Mouse (Mus musculus): ENCODE data around the gene Cd59a. TPM values are rescaled to one million over a fixed set of nuclear protein-coding genes. Genes with fewer than 3 reads are reported as not detected.

Cd59a gene
- polyA plus RNA-seq, 1 experiment from 2014 or later = 71.9 TPM

DNA sequence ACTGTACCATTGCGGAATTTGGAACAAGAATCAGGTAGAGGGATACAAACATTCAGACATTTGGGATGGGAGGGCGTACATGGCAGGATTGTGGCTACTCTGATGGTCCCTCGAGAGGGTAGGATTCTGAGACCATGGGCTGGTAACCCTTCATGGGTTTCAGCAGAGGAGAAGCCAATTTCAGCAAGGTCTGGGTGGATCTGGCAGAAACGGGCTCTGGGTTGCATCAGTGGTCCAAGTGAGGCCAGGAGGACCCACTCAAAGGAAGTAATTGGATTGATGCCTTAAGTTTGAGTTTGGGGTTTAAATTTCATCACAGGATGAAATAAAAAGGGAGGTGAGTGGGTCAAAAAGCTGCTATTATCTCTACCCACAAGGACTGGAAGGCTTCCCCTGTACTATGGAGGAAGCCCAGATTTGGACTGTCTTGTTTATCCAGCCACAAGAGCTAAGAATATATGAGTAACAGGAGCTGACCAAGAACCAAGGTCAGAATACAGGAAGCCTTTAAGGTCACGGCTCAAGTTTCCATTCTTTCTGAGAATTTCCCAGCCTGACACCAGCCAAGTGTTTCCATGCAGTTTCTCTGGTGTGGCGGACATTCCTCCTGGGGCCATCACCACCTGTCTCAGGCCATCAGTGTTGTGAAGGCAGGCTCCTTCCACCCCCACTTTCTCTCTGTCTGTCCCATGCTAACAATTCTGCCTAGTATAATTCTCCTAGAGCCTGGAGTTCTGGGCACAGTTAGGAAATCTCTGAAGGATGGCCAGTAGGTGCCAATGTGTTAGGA is 55.2 kb downstream of the Cd59a start:
- no peak overlapping the region for H3K4me3 ChIP-seq (ENCODE audit: low read depth, low read length)
- no peak overlapping the region for H3K27ac ChIP-seq (ENCODE audit: low read depth, low read length)
- no peaks in the 10 kb centered on the region for H3K36me3 ChIP-seq (ENCODE audit: control insufficient read depth, insufficient read depth)
- H3K4me2 ChIP-seq (replicated peaks; ENCODE audit: low read depth) = no peak overlapping the region
- H3K4me1 ChIP-seq (replicated peaks; ENCODE audit: control insufficient read depth, insufficient read depth, low read length) = no peaks in the 10 kb centered on the region
- WGBS = 85% methylated on average over 6 of the region's 6 CpGs
- no peak overlapping the region for H3K9ac ChIP-seq (ENCODE audit: low read depth, low read length)
- ATAC-seq = no peak
- no peaks in the 10 kb centered on the region for H3K27me3 ChIP-seq (replicated peaks; ENCODE audit: control insufficient read depth, insufficient read depth, low read length)
- H3K9me3 ChIP-seq (ENCODE audit: control insufficient read depth) = no peaks in the 10 kb centered on the region
- TF ChIP-seq CTCF (IDR thresholded peaks at IDR 0.05; ENCODE audit: low read depth) = no peak

DNA sequence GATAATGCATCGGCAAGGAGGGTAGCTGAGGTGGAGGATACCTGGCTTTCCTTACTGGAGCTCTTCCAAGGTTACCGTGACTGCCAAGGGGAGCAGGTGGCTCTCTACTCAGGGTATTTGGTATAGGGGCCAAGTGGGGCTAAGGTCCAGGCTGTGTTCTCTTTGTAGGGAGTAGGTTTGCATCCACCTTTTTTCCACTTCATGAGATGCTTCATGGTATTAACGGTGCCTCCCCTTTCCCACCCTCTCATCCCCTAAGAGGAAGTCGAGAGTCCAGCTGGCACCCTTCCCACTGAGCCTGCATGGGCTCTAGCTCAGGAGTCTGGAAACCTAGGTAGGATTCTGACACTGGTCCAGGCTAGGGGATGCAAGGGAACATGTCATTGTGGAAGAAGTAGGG is 57.7 kb downstream of the Cd59a start:
- no peak overlapping the region for H3K4me3 ChIP-seq (ENCODE audit: low read depth, low read length)
- no peaks in the 10 kb centered on the region for H3K4me1 ChIP-seq (replicated peaks; ENCODE audit: control insufficient read depth, insufficient read depth, low read length)
- 68% methylated on average over 4 of the region's 4 CpGs for WGBS
- no peak overlapping the region for H3K9ac ChIP-seq (ENCODE audit: low read depth, low read length)
- no peak for TF ChIP-seq CTCF (IDR thresholded peaks at IDR 0.05; ENCODE audit: low read depth)
- no peak overlapping the region for H3K4me2 ChIP-seq (replicated peaks; ENCODE audit: low read depth)
- H3K36me3 ChIP-seq (ENCODE audit: control insufficient read depth, insufficient read depth) = no peaks in the 10 kb centered on the region
- no peaks in the 10 kb centered on the region for H3K9me3 ChIP-seq (ENCODE audit: control insufficient read depth)
- H3K27ac ChIP-seq (ENCODE audit: low read depth, low read length) = no peak overlapping the region
- no peaks in the 10 kb centered on the region for H3K27me3 ChIP-seq (replicated peaks; ENCODE audit: control insufficient read depth, insufficient read depth, low read length)
- ATAC-seq = no peak

- Histone ChIP-seq H3K9ac (ENCODE audit: low read depth, low read length) (no peak overlapping the region), H3K4me3 (ENCODE audit: low read depth, low read length) (no peak overlapping the region)
- WGBS = 88% methylated on average over 3 of the region's 3 CpGs
Observed at GRCm38 (mm10) chr2:104153876-104154275, 58.3 kb downstream of the Cd59a start.

DNA sequence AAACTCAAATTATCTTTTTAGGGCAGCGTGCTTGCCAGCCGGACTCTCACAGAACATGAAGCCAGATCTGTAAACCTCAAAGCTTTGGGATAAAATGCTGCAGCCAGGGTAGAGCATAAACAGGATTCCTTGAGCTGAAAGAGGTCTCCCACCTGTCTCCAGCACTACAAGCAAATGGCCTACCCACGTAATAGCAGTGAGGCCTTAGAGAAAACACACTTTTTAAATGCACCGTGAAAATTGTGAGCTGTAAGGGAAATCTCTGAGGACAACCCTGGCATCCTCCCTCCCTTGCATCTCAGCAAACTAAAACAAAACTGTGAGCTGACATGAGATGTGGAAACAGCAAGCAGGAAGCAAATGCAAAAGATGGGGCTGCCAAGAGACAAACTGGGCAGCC is 62.2 kb downstream of the Cd59a start:
- Histone ChIP-seq H3K27me3 (replicated peaks; ENCODE audit: control insufficient read depth, insufficient read depth, low read length) (no peaks in the 10 kb centered on the region), H3K9me3 (ENCODE audit: control insufficient read depth) (no peaks in the 10 kb centered on the region), H3K4me1 (replicated peaks; ENCODE audit: control insufficient read depth, insufficient read depth, low read length) (no peaks in the 10 kb centered on the region), H3K4me3 (ENCODE audit: low read depth, low read length) (no peak overlapping the region), H3K36me3 (ENCODE audit: control insufficient read depth, insufficient read depth) (no peaks in the 10 kb centered on the region), H3K9ac (ENCODE audit: low read depth, low read length) (no peak overlapping the region), H3K4me2 (replicated peaks; ENCODE audit: low read depth) (no peak overlapping the region), H3K27ac (ENCODE audit: low read depth, low read length) (no peak overlapping the region)
- 84% methylated on average over 4 of the region's 4 CpGs for WGBS
- ATAC-seq = no peak
- no peak for TF ChIP-seq CTCF (IDR thresholded peaks at IDR 0.05; ENCODE audit: low read depth)

More at GRCm38 (mm10) chr2:104153876-104154275, 58.3 kb downstream of the Cd59a start:
- Histone ChIP-seq H3K9me3 (ENCODE audit: control insufficient read depth) (no peaks in the 10 kb centered on the region), H3K36me3 (ENCODE audit: control insufficient read depth, insufficient read depth) (no peaks in the 10 kb centered on the region), H3K27ac (ENCODE audit: low read depth, low read length) (no peak overlapping the region), H3K4me2 (replicated peaks; ENCODE audit: low read depth) (no peak overlapping the region), H3K4me1 (replicated peaks; ENCODE audit: control insufficient read depth, insufficient read depth, low read length) (no peaks in the 10 kb centered on the region), H3K27me3 (replicated peaks; ENCODE audit: control insufficient read depth, insufficient read depth, low read length) (no peaks in the 10 kb centered on the region)
- no peak for ATAC-seq
- no peak for TF ChIP-seq CTCF (IDR thresholded peaks at IDR 0.05; ENCODE audit: low read depth)

DNA sequence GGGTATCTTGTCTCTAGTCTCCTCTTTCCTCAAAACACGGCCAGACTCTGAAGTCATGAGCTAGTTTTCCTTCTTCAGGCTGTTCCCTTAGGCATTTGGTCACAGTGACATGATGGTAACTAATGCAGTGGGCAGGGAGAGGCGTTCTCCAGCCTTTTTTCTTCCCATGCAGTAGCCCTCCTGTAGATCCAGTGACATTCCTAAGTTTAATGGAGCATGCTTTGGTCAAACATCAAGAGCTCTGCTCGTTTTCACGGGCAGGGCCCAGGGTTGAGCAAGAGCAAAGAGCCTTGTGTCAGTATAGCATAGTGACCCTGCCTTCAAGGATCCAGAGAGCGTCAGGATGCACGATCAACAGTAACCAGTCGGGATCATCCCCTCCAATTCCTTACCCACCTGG is 67.8 kb downstream of the Cd59a start:
- Histone ChIP-seq H3K4me1 (replicated peaks; ENCODE audit: control insufficient read depth, insufficient read depth, low read length) (no peaks in the 10 kb centered on the region), H3K27me3 (replicated peaks; ENCODE audit: control insufficient read depth, insufficient read depth, low read length) (no peaks in the 10 kb centered on the region), H3K36me3 (ENCODE audit: control insufficient read depth, insufficient read depth) (no peaks in the 10 kb centered on the region), H3K4me3 (ENCODE audit: low read depth, low read length) (no peak overlapping the region), H3K4me2 (replicated peaks; ENCODE audit: low read depth) (no peak overlapping the region), H3K27ac (ENCODE audit: low read depth, low read length) (no peak overlapping the region), H3K9me3 (ENCODE audit: control insufficient read depth) (no peaks in the 10 kb centered on the region), H3K9ac (ENCODE audit: low read depth, low read length) (no peak overlapping the region)
- no peak for ATAC-seq
- no peak for TF ChIP-seq CTCF (IDR thresholded peaks at IDR 0.05; ENCODE audit: low read depth)
- 79% methylated on average over 7 of the region's 7 CpGs for WGBS

DNA sequence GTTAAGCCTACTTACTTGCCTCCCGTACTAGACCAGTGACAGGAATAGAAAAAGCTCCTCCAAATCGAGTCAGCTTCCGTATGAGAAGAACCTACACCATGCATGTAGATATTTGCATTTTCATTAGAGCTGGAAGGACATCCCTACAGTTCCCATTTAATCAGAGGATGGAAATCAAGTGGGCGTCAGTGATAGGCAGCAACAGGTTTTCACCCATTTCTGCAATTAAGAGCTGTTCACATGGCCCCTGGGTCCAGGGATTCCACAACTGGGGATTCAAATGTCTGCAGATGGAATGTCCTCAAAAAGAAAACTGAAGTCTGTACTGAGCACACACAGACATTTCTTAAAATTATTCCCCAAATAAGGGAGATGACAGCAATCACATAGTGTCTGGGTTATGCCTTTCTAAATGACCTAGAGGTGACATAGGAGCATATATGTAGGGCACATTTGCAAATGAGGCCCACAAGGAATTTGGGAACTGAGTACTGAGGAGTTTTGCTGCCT is 68.4 kb downstream of the Cd59a start:
- ATAC-seq = no peak
- no peaks in the 10 kb centered on the region for H3K4me1 ChIP-seq (replicated peaks; ENCODE audit: control insufficient read depth, insufficient read depth, low read length)
- WGBS = 90% methylated on average over 4 of the region's 4 CpGs

More for the DNA sequence above, 68.4 kb downstream of the Cd59a start:
- no peak overlapping the region for H3K4me2 ChIP-seq (replicated peaks; ENCODE audit: low read depth)
- no peaks in the 10 kb centered on the region for H3K9me3 ChIP-seq (ENCODE audit: control insufficient read depth)
- no peak overlapping the region for H3K27ac ChIP-seq (ENCODE audit: low read depth, low read length)
- no peaks in the 10 kb centered on the region for H3K27me3 ChIP-seq (replicated peaks; ENCODE audit: control insufficient read depth, insufficient read depth, low read length)
- H3K9ac ChIP-seq (ENCODE audit: low read depth, low read length) = no peak overlapping the region
- no peak overlapping the region for H3K4me3 ChIP-seq (ENCODE audit: low read depth, low read length)
- no peak for TF ChIP-seq CTCF (IDR thresholded peaks at IDR 0.05; ENCODE audit: low read depth)
- H3K36me3 ChIP-seq (ENCODE audit: control insufficient read depth, insufficient read depth) = no peaks in the 10 kb centered on the region

Other genes with a start within 250 kb of the Cd59a start
- gene Lmo2, start 137.8 kb upstream of the Cd59a start, polyA plus RNA-seq (2015; fragmentation: Nextera tagmentation; extraction: Ambion mirVana) = 11.1 and 12.9 TPM in 2 replicates
- 35.6 and 40.1 TPM in 2 replicates for gene Fbxo3, start 68.1 kb upstream of the Cd59a start, polyA plus RNA-seq (2015; fragmentation: Nextera tagmentation; extraction: Ambion mirVana)
- 0.83 and 0.93 TPM in 2 replicates for gene 4931422A03Rik, start 67.4 kb upstream of the Cd59a start, polyA plus RNA-seq (2015; fragmentation: Nextera tagmentation; extraction: Ambion mirVana)
- not detected in 2 replicates for gene Gm10912, start 30.0 kb upstream of the Cd59a start, polyA plus RNA-seq (2015; fragmentation: Nextera tagmentation; extraction: Ambion mirVana)
- not detected in 2 replicates for gene Gm10799, start 27.3 kb upstream of the Cd59a start, polyA plus RNA-seq (2015; fragmentation: Nextera tagmentation; extraction: Ambion mirVana)
- 4.3 and 6.3 TPM in 2 replicates for gene Cd59b, start 26.0 kb upstream of the Cd59a start, polyA plus RNA-seq (2015; fragmentation: Nextera tagmentation; extraction: Ambion mirVana)
- 0.48 and 0.88 TPM in 2 replicates for gene A930018P22Rik, start 27.0 kb downstream of the Cd59a start, polyA plus RNA-seq (2015; fragmentation: Nextera tagmentation; extraction: Ambion mirVana)